Mouse (Mus musculus) embryonic facial prominence, embryonic 15.5 days (tissue): ENCODE data around the gene Amh. TPM values are rescaled to one million over a fixed set of nuclear protein-coding genes. Genes with fewer than 3 reads are reported as not detected.
A peak's percentile ranks its signal among the peaks of the same experiment; 100 is the strongest.

Experiments used
- ATAC-seq: fragments of 200-750 bp; cut with Nextera tagmentation; 2 replicates; pipeline ENCODE4 v1.8.0; 2017; ENCODE audit warnings: low read depth, moderate TSS enrichment; ENCODE audit not compliant: insufficient number of reproducible peaks, low FRiP score, low TSS enrichment
- H3K27ac ChIP-seq: fragments of 300-500 bp; sonication (generic); replicated peaks from 2 replicates; pipeline ENCODE4 v1.5.1; 2015; ENCODE audit warnings: mild to moderate bottlenecking, inconsistent platforms
- H3K27me3 ChIP-seq: fragments of 300-500 bp; sonication (generic); 2 replicates; pipeline ENCODE4 v1.6.1; 2015; ENCODE audit warnings: inconsistent platforms
- H3K36me3 ChIP-seq: fragments of 300-500 bp; sonication (generic); 2 replicates; pipeline ENCODE4 v1.6.1; 2015; ENCODE audit warnings: mild to moderate bottlenecking, inconsistent platforms
- H3K4me1 ChIP-seq: fragments of 300-500 bp; sonication (generic); 2 replicates; pipeline ENCODE4 v1.6.1; 2015; ENCODE audit warnings: inconsistent platforms
- H3K4me2 ChIP-seq: fragments of 300-500 bp; sonication (generic); replicated peaks from 2 replicates; pipeline ENCODE4 v1.6.1; 2015; ENCODE audit warnings: mild to moderate bottlenecking, inconsistent platforms
- H3K4me3 ChIP-seq: fragments of 300-500 bp; sonication (generic); replicated peaks from 2 replicates; pipeline ENCODE4 v1.5.1; 2015; ENCODE audit warnings: mild to moderate bottlenecking, inconsistent platforms
- H3K9ac ChIP-seq: fragments of 300-500 bp; sonication (generic); 2 replicates; pipeline ENCODE4 v1.6.1; 2015; ENCODE audit warnings: inconsistent platforms
- H3K9me3 ChIP-seq: fragments of 300-500 bp; sonication (generic); replicated peaks from 2 replicates; pipeline ENCODE4 v1.6.1; 2016; ENCODE audit warnings: inconsistent platforms
- WGBS: fragments of 180-500 bp; shearing (Covaris S2); methylation state at CpG from one replicate; pipeline ENCODE4 v1.1.7; 2015; 5-methylcytosine and 5-hydroxymethylcytosine counted together
- polyA plus RNA-seq: library from polyadenylated mRNA; unstranded; fragments of >200 nt; fragmentation: Nextera tagmentation; extraction: Ambion mirVana; gene quantifications from 2 replicates; pipeline ENCODE4 v1.2.1, GENCODE M21; 2015

Gene Amh
- polyA plus RNA-seq, 1 experiment from 2014 or later = 0.09 TPM

GRCm38 (mm10) chr10:80787517-80787916 is 17.5 kb upstream of the Amh start:
- no peak for ATAC-seq
- no peak overlapping the region for H3K27ac ChIP-seq

GRCm38 (mm10) chr10:80790761-80791404 is 14.2 kb upstream of the Amh start:
- Histone ChIP-seq H3K9ac (no peak overlapping the region), H3K4me1 (peaks cover 3% of the 10 kb centered on the region; the same call in 1 of the 2 replicates), H3K4me3 (no peak overlapping the region), H3K27me3 (no peaks in the 10 kb centered on the region), H3K27ac (no peak overlapping the region), H3K36me3 (peaks cover 98% of the 10 kb centered on the region), H3K4me2 (no peak overlapping the region), H3K9me3 (no peaks in the 10 kb centered on the region)
- WGBS = 87% methylated on average over 19 of the region's 19 CpGs
- no peak for ATAC-seq

More at GRCm38 (mm10) chr10:80787517-80787916, 17.5 kb upstream of the Amh start:
- Histone ChIP-seq H3K36me3 (peaks cover 98% of the 10 kb centered on the region), H3K9ac (no peak overlapping the region), H3K4me1 (no peaks in the 10 kb centered on the region), H3K4me2 (no peak overlapping the region), H3K9me3 (no peaks in the 10 kb centered on the region), H3K4me3 (no peak overlapping the region), H3K27me3 (no peaks in the 10 kb centered on the region)
- 73% methylated on average over 2 of the region's 2 CpGs for WGBS

- 75% methylated on average over 33 of the region's 33 CpGs for WGBS
- Histone ChIP-seq H3K9me3 (no peaks in the 10 kb centered on the region), H3K27me3 (no peaks in the 10 kb centered on the region), H3K27ac (0 out of 2 replicates have a peak overlapping the region, but pooled peaks have one; percentile 17), H3K4me1 (peaks cover 10% of the 10 kb centered on the region), H3K36me3 (peaks cover 98% of the 10 kb centered on the region), H3K4me3 (no peak overlapping the region), H3K4me2 (no peak overlapping the region), H3K9ac (no peak overlapping the region)
- no peak for ATAC-seq
These were observed 13.4 kb upstream of the Amh start for GRCm38 (mm10) chr10:80791476-80792174.

GRCm38 (mm10) chr10:80792175-80793032 is 12.6 kb upstream of the Amh start:
- H3K9me3 ChIP-seq = no peaks in the 10 kb centered on the region
- WGBS = 66% methylated on average over 41 of the region's 41 CpGs
- no peak overlapping the region for H3K4me2 ChIP-seq
- no peak overlapping the region for H3K4me3 ChIP-seq
- H3K9ac ChIP-seq = no peak overlapping the region
- ATAC-seq = no peak
- H3K4me1 ChIP-seq = peaks cover 17% of the 10 kb centered on the region
- H3K27ac ChIP-seq = 0 out of 2 replicates have a peak overlapping the region, but pooled peaks have one; percentile 17
- H3K36me3 ChIP-seq = peaks cover 90% of the 10 kb centered on the region
- no peaks in the 10 kb centered on the region for H3K27me3 ChIP-seq

DNA sequence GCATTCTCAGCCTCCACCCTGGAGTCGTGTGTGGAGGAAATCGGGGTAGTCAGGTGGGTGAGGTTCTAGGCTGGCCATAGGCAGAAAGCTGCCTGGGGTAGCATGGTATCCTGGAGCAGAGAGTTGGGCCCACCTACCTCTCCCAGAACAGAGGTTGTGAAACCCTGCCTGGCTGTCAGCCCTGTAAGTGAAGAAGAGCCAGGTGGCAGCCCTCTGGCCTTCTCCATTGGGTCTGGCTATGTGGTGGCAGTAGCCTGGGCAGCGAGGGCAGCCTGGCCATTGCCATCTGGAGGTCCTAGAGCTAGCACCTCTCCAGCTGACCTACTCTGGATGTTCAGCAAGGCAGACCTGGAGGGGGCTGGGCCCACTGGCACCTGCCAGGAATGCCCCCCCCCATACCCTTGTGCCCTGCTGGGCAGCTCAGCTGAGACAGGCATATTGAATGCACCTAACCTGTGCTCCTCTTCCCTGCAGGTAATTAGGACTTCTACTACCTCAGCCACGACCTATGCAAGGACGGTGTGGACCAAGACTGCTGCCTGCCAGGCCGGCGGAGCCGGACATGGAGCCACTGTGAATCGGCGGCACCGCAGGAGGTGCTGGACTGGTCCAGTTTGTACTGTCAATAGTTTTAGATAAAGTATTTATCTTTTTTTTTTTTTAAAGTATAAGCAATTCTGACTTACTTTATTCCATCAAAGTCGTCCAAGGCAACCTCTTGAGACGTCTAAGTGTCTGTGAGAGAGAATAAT is 11.8 kb upstream of the Amh start:
- no peak for ATAC-seq
- Histone ChIP-seq H3K4me1 (peaks cover 17% of the 10 kb centered on the region), H3K9ac (no peak overlapping the region), H3K4me2 (no peak overlapping the region), H3K36me3 (peaks cover 82% of the 10 kb centered on the region), H3K27ac (no peak overlapping the region), H3K9me3 (no peaks in the 10 kb centered on the region), H3K27me3 (no peaks in the 10 kb centered on the region), H3K4me3 (no peak overlapping the region)
- 86% methylated on average over 13 of the region's 13 CpGs for WGBS

DNA sequence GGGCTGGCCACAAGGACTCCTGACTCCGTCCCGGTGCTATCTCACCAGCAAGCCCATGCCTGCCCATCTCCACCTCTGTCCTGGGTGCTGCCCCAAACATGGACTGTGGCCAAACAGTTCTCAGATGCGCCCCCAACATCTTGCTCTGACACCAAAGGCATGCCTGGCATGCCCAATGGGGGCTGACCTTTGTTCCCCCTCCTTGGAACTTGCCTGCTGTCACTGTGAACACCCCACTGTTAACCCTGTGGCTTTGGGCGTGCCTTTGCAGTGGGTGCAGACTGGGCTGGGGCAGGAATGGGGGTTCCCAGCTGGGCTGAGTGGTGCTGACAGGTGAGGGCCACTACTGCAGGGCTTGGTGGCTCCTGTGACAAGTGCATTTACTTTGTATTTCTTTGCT is 11.2 kb upstream of the Amh start:
- ATAC-seq = no peak
- no peaks in the 10 kb centered on the region for H3K27me3 ChIP-seq
- WGBS = 88% methylated on average over 4 of the region's 4 CpGs
- H3K4me3 ChIP-seq = no peak overlapping the region
- H3K27ac ChIP-seq = no peak overlapping the region
- H3K36me3 ChIP-seq = peaks cover 76% of the 10 kb centered on the region
- H3K4me2 ChIP-seq = no peak overlapping the region
- H3K4me1 ChIP-seq = peaks cover 17% of the 10 kb centered on the region
- no peak overlapping the region for H3K9ac ChIP-seq
- no peaks in the 10 kb centered on the region for H3K9me3 ChIP-seq

DNA sequence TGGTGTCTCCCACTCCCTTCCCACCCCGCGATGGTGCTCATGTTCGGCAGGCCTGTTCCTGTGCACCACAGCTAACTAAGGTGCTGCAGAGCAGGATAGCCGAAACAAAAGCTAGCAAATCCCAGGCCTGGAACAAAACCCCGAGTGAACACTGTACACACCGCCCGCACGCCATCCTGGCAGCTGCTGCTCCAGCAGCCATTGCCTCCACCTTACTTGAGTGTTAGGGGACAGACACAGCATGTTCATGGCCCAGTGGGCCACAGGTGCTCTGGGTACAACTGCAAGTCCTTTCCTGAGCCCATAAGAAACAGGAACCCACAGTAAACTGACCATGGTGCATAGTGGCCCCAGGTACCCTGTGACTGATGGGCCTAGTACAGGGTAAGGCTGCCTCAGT is 10.3 kb upstream of the Amh start:
- Histone ChIP-seq H3K27ac (no peak overlapping the region), H3K36me3 (peaks cover 67% of the 10 kb centered on the region), H3K4me1 (peaks cover 22% of the 10 kb centered on the region), H3K27me3 (no peaks in the 10 kb centered on the region), H3K4me2 (no peak overlapping the region), H3K4me3 (no peak overlapping the region), H3K9me3 (no peaks in the 10 kb centered on the region), H3K9ac (no peak overlapping the region)
- 91% methylated on average over 8 of the region's 8 CpGs for WGBS
- no peak for ATAC-seq

DNA sequence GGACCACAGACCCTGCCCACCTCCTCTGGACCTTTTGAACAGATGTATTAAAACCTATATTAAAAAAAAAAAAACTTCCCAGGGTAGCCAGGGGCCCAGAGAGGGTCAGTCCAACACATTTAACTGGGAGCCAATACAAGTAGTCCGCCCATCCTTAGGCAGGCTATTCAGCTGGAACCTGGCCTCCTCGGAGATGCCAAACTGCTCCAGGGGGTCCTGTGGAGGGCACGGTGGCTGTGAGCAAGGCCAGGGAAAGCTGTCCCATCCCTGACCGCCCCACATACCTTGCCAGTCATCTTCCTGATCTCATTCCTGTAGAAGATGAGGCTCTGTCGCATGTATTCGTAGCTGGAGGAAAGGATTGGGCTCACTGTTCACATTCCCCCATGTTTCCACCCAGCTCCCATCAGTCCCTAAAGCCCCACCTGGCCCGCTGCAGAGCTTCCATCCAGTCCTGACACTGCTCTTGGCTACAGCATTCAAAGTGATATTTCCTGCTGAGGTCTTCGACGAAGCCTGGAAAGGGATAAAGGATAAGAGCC is 8.7 kb upstream of the Amh start:
- Histone ChIP-seq H3K36me3 (peaks cover 56% of the 10 kb centered on the region), H3K27me3 (no peaks in the 10 kb centered on the region), H3K4me3 (peak overlapping the region; percentile 94), H3K4me2 (peak overlapping the region; percentile 69), H3K9ac (peak overlapping the region; percentile 86; the same call in 1 of the 2 replicates), H3K4me1 (peaks cover 33% of the 10 kb centered on the region), H3K9me3 (no peaks in the 10 kb centered on the region), H3K27ac (no peak overlapping the region)
- ATAC-seq = no peak
- WGBS = 79% methylated on average over 9 of the region's 9 CpGs

GRCm38 (mm10) chr10:80797186-80798149 is 7.6 kb upstream of the Amh start:
- no peaks in the 10 kb centered on the region for H3K9me3 ChIP-seq
- peaks cover 56% of the 10 kb centered on the region for H3K36me3 ChIP-seq
- peak overlapping the region; percentile 86 for H3K9ac ChIP-seq
- H3K4me1 ChIP-seq = peaks cover 33% of the 10 kb centered on the region
- 2% methylated on average over 59 of the region's 59 CpGs for WGBS
- peak overlapping the region; percentile 99 for H3K27ac ChIP-seq
- no peaks in the 10 kb centered on the region for H3K27me3 ChIP-seq
- peak; percentile 46; the same call in 1 of the 2 replicates for ATAC-seq
- peak overlapping the region; percentile 94 for H3K4me3 ChIP-seq
- H3K4me2 ChIP-seq = peak overlapping the region; percentile 69
